Mouse (Mus musculus): Measurements from ENCODE around the gene Rad23a. TPM values are rescaled to one million over a fixed set of nuclear protein-coding genes. Genes with fewer than 3 reads are reported as not detected.

The Rad23a gene
- polyA plus RNA-seq, 1 experiment from 2014 or later: 87.7 TPM

GRCm38 (mm10) chr8:84845355-84846093 lies 5.1 kb upstream of the Rad23a start:
- Histone ChIP-seq H3K36me3 (ENCODE audit: control insufficient read depth, insufficient read depth, low read length) (peaks cover 31% of the 10 kb centered on the region), H3K27me3 (ENCODE audit: control insufficient read depth, insufficient read depth, low read length) (no peaks in the 10 kb centered on the region), H3K4me1 (ENCODE audit: control insufficient read depth, insufficient read depth, low read length) (peaks cover 18% of the 10 kb centered on the region), H3K9ac (ENCODE audit: low read length) (peak overlapping the region; percentile 98), H3K9me3 (ENCODE audit: control insufficient read depth, low read length) (no peaks in the 10 kb centered on the region), H3K27ac (ENCODE audit: low read depth, low read length) (peak overlapping the region; percentile 3; the same call in 1 of the 2 replicates), H3K4me2 (peak overlapping the region; percentile 78), H3K4me3 (ENCODE audit: low read depth, low read length) (peak overlapping the region; percentile 97)
- WGBS: 22% methylated on average over 12 of the region's 12 CpGs
- DNase-seq (ENCODE audit: low spot score, missing footprints) (peak; percentile 89), ATAC-seq (ENCODE audit: low FRiP score) (no peak)

DNA sequence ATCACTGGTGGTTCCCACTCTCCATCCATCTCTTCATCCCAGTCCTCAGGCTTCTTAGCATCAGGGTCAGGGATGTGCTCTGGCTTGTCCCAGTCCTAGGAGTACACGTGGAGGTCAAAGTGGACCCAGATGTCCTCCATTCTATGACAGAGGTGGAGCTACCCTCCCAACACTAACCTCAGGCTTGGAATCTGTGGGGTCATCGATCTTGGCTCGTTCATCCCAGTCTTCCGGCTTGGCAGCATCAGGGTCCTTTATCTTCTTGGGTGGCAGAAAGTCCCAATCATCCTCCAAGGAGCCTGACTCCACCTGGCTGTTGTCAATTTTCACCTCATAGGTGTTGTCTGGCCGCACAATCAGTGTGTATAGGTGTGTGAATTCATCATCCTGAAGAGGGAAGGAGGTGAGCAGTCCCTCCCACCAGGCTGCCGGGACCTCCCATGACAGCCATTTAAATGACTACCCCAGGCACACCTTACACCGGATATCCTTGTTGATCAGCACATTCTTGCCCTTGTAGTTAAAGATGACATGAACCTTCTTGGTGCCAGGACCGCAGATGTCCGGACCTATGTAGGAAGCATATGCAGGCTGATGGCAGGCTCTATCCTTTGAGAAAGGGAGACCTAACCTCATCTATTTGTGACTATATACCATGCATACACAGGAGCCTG lies 4.1 kb upstream of the Rad23a start:
- peak overlapping the region; percentile 78 for H3K4me2 ChIP-seq
- peaks cover 23% of the 10 kb centered on the region for H3K4me1 ChIP-seq (ENCODE audit: control insufficient read depth, insufficient read depth, low read length)
- 89% methylated on average over 9 of the region's 9 CpGs for WGBS
- no peak overlapping the region for H3K27ac ChIP-seq (ENCODE audit: low read depth, low read length)
- H3K9me3 ChIP-seq (ENCODE audit: control insufficient read depth, low read length): no peaks in the 10 kb centered on the region
- H3K9ac ChIP-seq (ENCODE audit: low read length): peak overlapping the region; percentile 98
- H3K27me3 ChIP-seq (ENCODE audit: control insufficient read depth, insufficient read depth, low read length): no peaks in the 10 kb centered on the region
- peak overlapping the region; percentile 97 for H3K4me3 ChIP-seq (ENCODE audit: low read depth, low read length)
- ATAC-seq (ENCODE audit: low FRiP score) (no peak), DNase-seq (ENCODE audit: low spot score, missing footprints) (peak; percentile 83)
- peaks cover 31% of the 10 kb centered on the region for H3K36me3 ChIP-seq (ENCODE audit: control insufficient read depth, insufficient read depth, low read length)

DNA sequence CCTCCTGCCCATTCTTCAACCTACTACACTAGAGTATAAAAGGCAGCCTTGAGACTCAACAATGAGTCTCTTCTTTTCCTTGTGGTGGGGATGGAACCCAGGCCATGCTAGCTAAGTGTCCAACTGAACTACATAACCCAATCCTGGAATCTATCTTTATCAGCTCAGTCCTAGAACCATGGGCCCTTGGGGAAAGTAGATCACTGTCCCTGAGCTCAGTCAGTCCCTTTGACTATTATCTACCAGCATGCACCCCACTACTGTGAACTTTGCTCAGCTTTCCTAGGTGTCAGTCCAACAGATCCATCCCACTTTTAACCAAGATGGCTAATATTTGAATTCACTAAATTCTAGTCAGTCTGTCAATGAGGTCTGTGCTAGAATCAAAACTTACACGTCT lies 1.0 kb upstream of the Rad23a start:
- H3K27ac ChIP-seq (ENCODE audit: low read depth, low read length): no peak overlapping the region
- 87% methylated on average over 1 of the region's 1 CpGs for WGBS
- no peak overlapping the region for H3K9ac ChIP-seq (ENCODE audit: low read length)
- ATAC-seq (ENCODE audit: low FRiP score) (no peak), DNase-seq (ENCODE audit: low spot score, missing footprints) (no peak)
- peaks cover 48% of the 10 kb centered on the region for H3K36me3 ChIP-seq (ENCODE audit: control insufficient read depth, insufficient read depth, low read length)
- H3K9me3 ChIP-seq (ENCODE audit: control insufficient read depth, low read length): no peaks in the 10 kb centered on the region
- no peak overlapping the region for H3K4me3 ChIP-seq (ENCODE audit: low read depth, low read length)
- peaks cover 22% of the 10 kb centered on the region for H3K4me1 ChIP-seq (ENCODE audit: control insufficient read depth, insufficient read depth, low read length)
- no peaks in the 10 kb centered on the region for H3K27me3 ChIP-seq (ENCODE audit: control insufficient read depth, insufficient read depth, low read length)
- no peak overlapping the region for H3K4me2 ChIP-seq

DNA sequence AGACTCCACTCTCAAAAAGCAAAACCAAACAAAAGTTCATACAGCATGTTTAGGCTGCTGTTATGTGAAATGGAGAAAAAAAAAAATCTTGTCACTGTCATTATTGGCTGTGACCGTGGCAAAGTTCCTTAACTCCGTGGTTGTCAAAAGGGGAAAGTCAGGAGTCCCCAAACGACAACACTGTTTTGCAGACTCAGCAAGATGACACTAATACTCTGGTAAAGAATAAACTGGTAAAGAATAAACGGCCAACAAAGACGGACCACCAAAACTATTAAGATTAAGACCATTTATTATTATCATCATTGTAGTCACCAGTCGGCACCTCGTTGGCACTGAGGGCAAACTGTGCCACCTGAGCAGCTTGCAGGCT lies 604 bp downstream of the Rad23a start:
- ATAC-seq (ENCODE audit: low FRiP score): no peak
- Histone ChIP-seq H3K27ac (ENCODE audit: low read depth, low read length) (peak overlapping the region; percentile 85), H3K4me3 (ENCODE audit: low read depth, low read length) (peak overlapping the region; percentile 94), H3K36me3 (ENCODE audit: control insufficient read depth, insufficient read depth, low read length) (peaks cover 57% of the 10 kb centered on the region), H3K4me2 (peak overlapping the region; percentile 68), H3K9ac (ENCODE audit: low read length) (peak overlapping the region; percentile 97), H3K4me1 (ENCODE audit: control insufficient read depth, insufficient read depth, low read length) (peaks cover 17% of the 10 kb centered on the region), H3K9me3 (ENCODE audit: control insufficient read depth, low read length) (no peaks in the 10 kb centered on the region), H3K27me3 (ENCODE audit: control insufficient read depth, insufficient read depth, low read length) (no peaks in the 10 kb centered on the region)
- 4% methylated on average over 7 of the region's 7 CpGs for WGBS
- no peak for DNase-seq (ENCODE audit: low spot score, missing footprints)

- Histone ChIP-seq H3K27me3 (ENCODE audit: control insufficient read depth, insufficient read depth, low read length) (no peaks in the 10 kb centered on the region), H3K9me3 (ENCODE audit: control insufficient read depth, low read length) (no peaks in the 10 kb centered on the region), H3K9ac (ENCODE audit: low read length) (no peak overlapping the region), H3K36me3 (ENCODE audit: control insufficient read depth, insufficient read depth, low read length) (peaks cover 52% of the 10 kb centered on the region), H3K4me1 (ENCODE audit: control insufficient read depth, insufficient read depth, low read length) (peaks cover 12% of the 10 kb centered on the region), H3K4me2 (peak overlapping the region; percentile 68), H3K4me3 (ENCODE audit: low read depth, low read length) (peak overlapping the region; percentile 94; the same call in 1 of the 2 replicates), H3K27ac (ENCODE audit: low read depth, low read length) (no peak overlapping the region)
- 94% methylated on average over 2 of the region's 2 CpGs for WGBS
- peak; percentile 82 for DNase-seq (ENCODE audit: low spot score, missing footprints)
- no peak for ATAC-seq (ENCODE audit: low FRiP score)
Measured at GRCm38 (mm10) chr8:84839411-84839810, 1.1 kb downstream of the Rad23a start.

GRCm38 (mm10) chr8:84838513-84838912 lies 2.0 kb downstream of the Rad23a start:
- DNase-seq (ENCODE audit: low spot score, missing footprints) (peak; percentile 53), ATAC-seq (ENCODE audit: low FRiP score) (no peak)
- Histone ChIP-seq H3K36me3 (ENCODE audit: control insufficient read depth, insufficient read depth, low read length) (peaks cover 43% of the 10 kb centered on the region), H3K27ac (ENCODE audit: low read depth, low read length) (no peak overlapping the region), H3K4me3 (ENCODE audit: low read depth, low read length) (no peak overlapping the region), H3K4me2 (no peak overlapping the region), H3K4me1 (ENCODE audit: control insufficient read depth, insufficient read depth, low read length) (peaks cover 9% of the 10 kb centered on the region), H3K9me3 (ENCODE audit: control insufficient read depth, low read length) (no peaks in the 10 kb centered on the region), H3K9ac (ENCODE audit: low read length) (no peak overlapping the region), H3K27me3 (ENCODE audit: control insufficient read depth, insufficient read depth, low read length) (no peaks in the 10 kb centered on the region)
- WGBS: 87% methylated on average over 5 of the region's 5 CpGs

DNA sequence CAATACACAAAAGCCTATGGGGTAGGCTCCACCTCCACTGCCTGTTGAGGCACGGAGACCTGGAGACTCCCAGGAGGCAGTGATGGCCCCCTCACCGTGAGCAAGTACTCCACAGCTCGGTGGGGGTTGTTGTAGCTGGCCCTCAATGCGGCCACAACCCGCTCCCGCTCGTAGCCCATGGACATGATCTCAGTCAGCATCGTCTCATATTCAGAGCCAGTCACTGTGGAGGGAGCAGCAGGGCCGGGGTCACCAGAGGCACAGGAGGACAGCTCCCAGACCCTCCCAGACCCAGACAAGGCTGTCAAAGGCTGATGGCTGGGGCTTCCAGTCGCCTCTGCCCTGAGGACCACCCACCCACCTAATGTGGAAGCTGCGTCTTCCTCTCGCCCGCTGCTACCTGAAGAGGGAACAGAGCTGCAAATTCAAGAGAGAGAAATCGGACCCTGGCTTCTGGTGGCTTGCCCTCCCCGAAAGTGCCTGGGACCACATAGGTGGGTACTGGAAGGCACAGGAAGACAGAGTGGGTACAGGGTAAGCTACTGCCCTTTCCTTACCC lies 2.5 kb downstream of the Rad23a start:
- H3K4me1 ChIP-seq (ENCODE audit: control insufficient read depth, insufficient read depth, low read length): peaks cover 14% of the 10 kb centered on the region
- peaks cover 40% of the 10 kb centered on the region for H3K36me3 ChIP-seq (ENCODE audit: control insufficient read depth, insufficient read depth, low read length)
- H3K9ac ChIP-seq (ENCODE audit: low read length): no peak overlapping the region
- H3K9me3 ChIP-seq (ENCODE audit: control insufficient read depth, low read length): no peaks in the 10 kb centered on the region
- no peaks in the 10 kb centered on the region for H3K27me3 ChIP-seq (ENCODE audit: control insufficient read depth, insufficient read depth, low read length)
- H3K27ac ChIP-seq (ENCODE audit: low read depth, low read length): no peak overlapping the region
- H3K4me3 ChIP-seq (ENCODE audit: low read depth, low read length): no peak overlapping the region
- no peak overlapping the region for H3K4me2 ChIP-seq
- 81% methylated on average over 15 of the region's 15 CpGs for WGBS
- ATAC-seq (ENCODE audit: low FRiP score): no peak
- peak; percentile 35 for DNase-seq (ENCODE audit: low spot score, missing footprints)

- Histone ChIP-seq H3K9ac (ENCODE audit: low read length) (no peak overlapping the region), H3K4me1 (ENCODE audit: control insufficient read depth, insufficient read depth, low read length) (peaks cover 15% of the 10 kb centered on the region), H3K4me2 (no peak overlapping the region), H3K27me3 (ENCODE audit: control insufficient read depth, insufficient read depth, low read length) (no peaks in the 10 kb centered on the region), H3K36me3 (ENCODE audit: control insufficient read depth, insufficient read depth, low read length) (peaks cover 33% of the 10 kb centered on the region), H3K27ac (ENCODE audit: low read depth, low read length) (no peak overlapping the region), H3K4me3 (ENCODE audit: low read depth, low read length) (no peak overlapping the region), H3K9me3 (ENCODE audit: control insufficient read depth, low read length) (no peaks in the 10 kb centered on the region)
- ATAC-seq (ENCODE audit: low FRiP score): no peak
- peak; percentile 75 for DNase-seq (ENCODE audit: low spot score, missing footprints)
- 69% methylated on average over 8 of the region's 8 CpGs for WGBS
Measured at GRCm38 (mm10) chr8:84837149-84837911, 3.1 kb downstream of the Rad23a start.
